Mouse (Mus musculus) spleen, adult 12 weeks (tissue): ENCODE measurements around the gene Ddx49.
A peak's percentile ranks its signal among the peaks of the same experiment; 100 is the strongest.

Experiments
- DNase-seq: peaks from one replicate; pipeline ENCODE4 v3.0.0; 2022; ENCODE audit warnings: low spot score

Gene Ddx49

DNA sequence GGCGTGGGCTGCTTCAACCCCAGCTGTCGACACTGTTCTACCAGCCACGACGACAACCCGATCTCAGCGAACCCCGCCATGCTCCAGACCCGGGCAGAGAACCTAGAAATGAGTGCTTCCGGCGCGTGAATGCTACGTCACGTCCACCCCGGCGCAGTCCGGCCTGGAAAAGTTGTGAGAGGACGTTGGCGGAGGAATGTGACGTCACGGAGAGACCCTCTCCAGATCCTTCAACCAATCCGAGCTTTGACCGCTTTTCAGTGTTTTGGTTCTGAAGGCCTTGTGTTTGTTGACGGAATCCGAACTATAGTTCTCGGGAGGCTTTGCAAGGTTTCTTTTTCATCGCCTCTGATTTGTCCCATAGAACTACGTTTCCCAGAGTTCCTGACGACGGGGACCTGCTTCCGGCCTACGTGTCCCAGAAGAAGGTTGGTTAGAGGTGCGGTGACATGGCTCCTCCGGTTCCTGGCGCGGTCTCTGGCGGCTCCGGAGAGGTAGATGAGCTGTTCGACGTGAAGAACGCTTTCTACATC is at the start of gene Ddx49, which contains the start of gene Cope:
Gene Ddx49, minus strand, starts transcription at position 132 of the 533 bp plus-strand sequence.
Gene Cope, plus strand, starts transcription at position 161 of the 533 bp plus-strand sequence.
- DNase-seq = peak; percentile 87

DNA sequence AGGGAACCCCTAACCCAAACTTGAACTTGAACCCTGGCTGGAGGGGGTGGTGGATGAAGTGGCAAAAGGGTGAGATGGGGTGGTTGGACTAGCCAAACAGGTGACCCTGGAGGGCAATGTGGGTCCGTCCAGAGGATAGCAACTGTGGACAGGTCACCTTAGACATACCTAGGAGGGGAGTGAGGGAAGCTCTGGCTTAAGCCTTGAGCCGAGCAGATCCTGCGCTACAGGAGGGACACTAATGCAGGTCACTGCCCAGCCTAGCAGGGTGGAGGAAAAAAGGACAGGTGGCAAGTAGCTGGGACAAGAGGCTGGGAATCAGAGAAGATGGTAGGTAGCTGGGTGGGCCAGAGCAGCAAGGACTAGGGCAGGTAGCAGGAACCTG is 49.7 kb upstream of the Ddx49 start:
- no peak for DNase-seq

GRCm38 (mm10) chr8:70351035-70351999 is 49.0 kb upstream of the Ddx49 start:
- no peak for DNase-seq

- no peak for DNase-seq
Measured at GRCm38 (mm10) chr8:70347860-70348420, 45.7 kb upstream of the Ddx49 start.

GRCm38 (mm10) chr8:70347443-70347842 is 45.2 kb upstream of the Ddx49 start:
- no peak for DNase-seq

DNA sequence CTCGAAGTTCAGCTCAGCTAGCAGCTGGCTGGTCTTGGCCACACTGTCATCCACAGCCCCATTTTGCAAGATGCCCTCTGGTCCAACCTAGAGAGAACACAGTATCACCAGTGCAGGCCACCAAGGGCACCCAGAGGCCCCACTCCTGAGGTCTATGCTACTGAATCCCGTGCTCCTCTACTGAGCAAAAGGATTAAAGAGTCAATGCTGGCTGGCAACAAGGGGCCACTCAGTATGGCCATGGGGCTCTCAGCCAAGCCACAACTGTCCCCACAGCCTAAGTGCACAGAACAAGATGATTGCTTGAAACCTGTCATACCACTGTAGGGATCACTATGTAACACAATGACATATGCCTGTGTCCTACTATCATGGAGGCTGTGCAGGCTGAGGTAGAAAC is 42.0 kb upstream of the Ddx49 start:
- DNase-seq = no peak

DNA sequence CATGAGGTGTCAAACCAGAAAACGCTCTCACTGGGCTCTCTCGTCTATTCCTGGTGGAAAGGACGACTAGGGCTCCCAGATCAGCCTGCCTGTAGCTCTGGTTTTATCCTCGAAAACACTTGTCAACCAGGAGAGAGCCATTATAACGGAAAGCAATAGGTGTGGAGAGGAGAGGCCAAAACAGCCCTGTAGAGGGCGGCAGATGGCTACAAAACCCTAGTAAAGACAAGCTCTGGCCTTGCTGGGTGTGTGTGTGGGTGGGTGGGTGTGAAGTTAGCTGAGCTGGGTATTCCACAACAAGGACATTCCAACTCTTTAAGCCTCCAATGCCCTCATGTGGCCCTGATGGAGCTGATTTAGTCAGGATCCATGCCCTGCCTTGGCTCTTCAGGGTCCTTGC is 41.4 kb upstream of the Ddx49 start:
- DNase-seq = no peak

- DNase-seq = no peak
Measured at GRCm38 (mm10) chr8:70343076-70343475, 40.8 kb upstream of the Ddx49 start.

DNA sequence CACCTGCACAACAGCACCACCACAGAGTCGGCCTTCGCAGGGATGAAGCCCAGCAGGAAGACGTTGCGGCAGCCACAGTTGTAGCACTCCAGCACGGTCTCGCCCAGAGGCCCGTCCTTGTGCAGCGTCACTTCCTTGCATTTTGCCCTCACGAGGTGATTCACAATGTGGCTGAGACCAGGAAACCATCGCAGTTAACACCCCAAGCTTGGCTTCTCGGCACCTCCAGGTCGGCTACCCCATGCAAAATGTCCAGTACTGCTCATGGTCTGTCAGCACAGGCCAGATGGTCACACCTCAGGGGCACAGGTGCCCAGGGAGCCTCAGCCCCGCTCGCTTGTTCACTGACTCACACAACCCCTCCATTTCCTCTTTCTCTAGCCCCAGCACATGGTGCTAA is 39.7 kb upstream of the Ddx49 start:
- no peak for DNase-seq

DNA sequence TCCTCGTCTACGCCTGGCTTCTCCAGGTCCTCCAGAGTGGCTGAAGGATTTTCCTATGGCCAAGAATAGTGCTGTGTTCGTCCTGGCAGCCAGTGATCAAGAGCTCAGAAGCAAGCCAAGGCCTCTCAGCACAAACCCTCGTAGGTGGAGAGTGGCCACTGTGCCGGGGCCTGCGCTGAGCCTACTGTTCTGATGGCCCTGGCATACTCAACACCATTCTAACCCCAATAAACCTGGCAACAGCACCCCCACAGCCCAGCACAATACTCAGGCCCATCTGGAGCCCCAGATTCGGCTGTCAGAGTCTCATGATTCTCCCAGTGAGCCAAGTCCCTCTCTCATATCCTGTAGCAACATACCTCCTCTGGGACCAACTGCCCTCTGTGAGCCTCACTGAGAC is 38.4 kb upstream of the Ddx49 start:
- no peak for DNase-seq

DNA sequence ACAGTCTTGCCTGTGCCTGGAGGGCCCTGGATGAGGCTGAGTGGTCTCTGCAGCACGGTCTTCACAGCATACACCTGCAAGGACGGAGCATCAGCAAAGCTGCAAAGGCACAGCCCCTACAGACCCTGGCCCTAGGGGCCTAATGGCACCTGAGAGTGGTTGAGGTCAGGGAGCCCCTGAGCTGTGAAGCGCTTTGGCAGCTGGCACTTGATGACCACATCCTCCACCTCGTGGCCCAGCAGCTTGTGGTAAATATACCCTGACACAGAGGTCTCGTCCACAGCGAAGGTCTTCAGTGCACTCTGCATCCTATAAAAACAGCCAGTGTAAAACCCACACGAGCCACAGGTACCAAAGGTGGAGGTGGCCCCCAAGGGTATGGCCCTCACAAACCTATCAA is 36.6 kb upstream of the Ddx49 start:
- DNase-seq = no peak

DNA sequence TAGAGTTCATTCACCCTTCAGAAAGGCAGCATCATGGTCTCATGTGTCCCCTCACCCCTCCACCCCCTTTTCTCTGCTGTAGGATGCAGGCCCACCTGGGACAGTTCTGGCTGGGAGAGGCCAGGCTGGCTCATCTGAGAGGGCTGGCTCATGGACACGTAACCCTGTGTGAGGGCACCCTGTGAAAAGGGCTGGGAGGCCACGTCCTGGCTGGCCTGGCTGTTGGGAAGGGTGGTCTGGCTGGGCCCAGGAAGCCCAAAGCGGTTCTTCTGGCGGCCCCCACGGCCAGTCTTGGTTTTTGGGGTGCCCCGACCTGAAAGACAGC is 30.6 kb upstream of the Ddx49 start:
- no peak for DNase-seq

DNA sequence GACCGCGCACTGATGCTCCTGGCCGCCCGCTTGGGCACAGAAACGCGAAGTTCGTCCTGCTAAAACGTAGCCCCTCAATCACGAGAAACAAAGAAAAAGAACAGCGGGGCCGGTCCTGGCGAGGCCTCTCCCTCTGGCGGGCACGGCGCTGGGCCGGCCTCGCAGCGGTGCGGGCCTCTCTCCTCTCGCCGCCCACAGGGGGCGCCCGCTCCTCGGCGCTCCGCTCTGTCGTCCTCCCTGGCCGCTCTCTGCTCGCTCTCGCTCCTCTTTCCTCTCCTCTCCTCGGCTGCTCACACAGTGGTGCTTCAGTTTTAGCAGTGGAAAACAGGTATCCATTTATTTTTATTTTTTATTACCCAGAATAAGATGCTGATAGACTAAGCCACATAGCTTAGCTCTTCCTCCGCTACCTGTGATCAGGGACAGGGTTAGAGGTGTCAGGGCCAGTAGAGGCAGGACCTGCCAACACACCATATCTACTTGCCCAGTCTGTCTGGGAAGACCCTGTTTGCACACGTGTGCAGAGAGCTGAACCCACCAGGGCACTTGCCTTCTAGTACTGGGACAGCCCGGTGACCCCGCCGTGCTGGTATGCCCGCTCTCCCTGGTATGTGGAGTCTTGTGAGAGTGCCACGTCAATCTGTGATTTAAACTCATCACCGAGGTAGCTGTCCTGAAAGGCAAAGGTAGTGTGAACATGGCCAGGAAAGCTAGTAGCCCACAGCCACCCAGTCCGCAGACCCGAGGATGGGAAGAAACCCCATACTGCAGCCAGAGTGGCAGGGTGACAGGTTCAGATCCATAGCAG is 30.0 kb upstream of the Ddx49 start:
- DNase-seq = no peak

DNA sequence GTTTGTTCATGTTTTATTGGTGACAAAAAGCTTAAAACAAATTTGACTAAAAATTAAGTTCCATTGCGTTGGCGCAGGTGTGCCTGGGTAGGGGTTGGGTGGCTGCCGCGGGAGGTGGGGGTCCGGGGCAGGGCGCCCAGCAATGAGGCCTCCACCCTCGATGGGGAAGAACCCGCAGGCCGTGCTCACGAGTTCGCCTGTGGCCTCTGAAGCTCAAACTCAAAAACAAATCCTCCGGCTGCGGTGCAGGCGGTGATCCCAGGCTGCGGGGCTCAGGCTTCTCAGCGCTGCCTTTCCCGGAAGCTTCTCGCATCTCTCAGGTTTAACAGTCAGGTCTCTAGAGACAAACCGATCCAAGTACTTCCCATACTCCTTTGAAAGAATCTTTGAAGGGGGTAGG is 29.2 kb upstream of the Ddx49 start:
- DNase-seq = no peak

- no peak for DNase-seq
Measured at GRCm38 (mm10) chr8:70330741-70331364, 28.6 kb upstream of the Ddx49 start.

- DNase-seq = no peak
Measured at GRCm38 (mm10) chr8:70329835-70330740, 27.8 kb upstream of the Ddx49 start.

- no peak for DNase-seq
Measured at GRCm38 (mm10) chr8:70329124-70329834, 27.0 kb upstream of the Ddx49 start, which contains the start of gene Gdf1. Gene Gdf1, plus strand, starts transcription at chr8:70329817.

DNA sequence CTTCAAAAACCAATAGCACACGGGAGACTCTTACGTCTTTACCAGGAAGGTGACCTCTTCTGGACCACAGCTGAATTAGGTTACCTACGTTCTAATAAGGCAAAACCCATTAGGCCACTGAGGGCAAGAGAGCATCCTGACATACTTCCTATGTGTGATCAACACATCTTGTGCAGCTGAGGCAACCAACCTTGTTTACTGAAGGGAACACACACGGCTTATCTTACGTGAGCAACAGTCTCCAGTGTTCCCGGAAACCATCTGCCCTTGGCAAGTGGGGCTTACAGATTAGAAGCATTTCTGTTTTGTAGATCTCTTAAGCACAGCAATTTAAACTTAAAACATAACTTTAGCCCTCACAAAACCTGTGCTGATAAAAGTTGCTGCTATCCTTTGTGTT is 25.2 kb upstream of the Ddx49 start:
- no peak for DNase-seq

DNA sequence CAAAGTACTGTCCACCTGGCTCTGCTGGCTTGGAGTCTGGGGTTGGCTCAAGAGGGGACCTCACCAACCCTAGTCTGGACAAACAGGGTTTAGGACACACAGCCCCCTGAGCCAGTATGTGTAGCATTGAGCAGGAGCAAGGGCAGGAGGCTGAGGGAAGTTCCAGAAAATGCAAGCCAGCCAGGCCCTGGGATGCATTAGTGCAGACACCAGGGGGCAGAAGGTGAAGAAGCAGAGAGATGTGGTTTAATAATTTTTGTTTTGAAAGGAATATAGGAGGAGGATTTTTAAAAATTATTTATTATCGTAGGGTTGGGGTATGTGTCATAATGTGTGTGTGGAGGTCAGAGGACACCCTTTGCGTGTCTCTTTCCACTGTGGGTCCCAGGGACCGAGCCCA is 21.4 kb upstream of the Ddx49 start:
- no peak for DNase-seq

DNA sequence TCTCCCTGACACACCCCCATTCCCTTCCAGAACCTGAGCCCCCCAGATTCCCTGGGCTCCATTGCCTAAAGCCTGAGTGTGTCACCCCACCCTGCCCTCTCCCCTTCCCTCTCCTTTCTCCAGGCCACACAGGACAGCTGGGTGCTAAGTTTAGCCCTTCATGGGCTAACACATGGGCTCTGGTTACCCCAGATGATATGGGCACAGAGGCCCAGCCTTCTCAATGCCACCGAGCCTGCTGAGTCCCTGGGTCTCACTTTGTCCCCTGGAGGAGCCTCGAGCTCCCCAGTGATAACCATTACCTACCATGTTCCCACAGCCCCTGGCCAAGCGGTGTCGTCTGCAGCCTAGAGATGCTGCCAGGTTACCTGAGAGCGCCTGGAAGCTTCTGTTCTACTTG is 15.6 kb upstream of the Ddx49 start:
- no peak for DNase-seq
